Mouse (Mus musculus) granulocyte monocyte progenitor cell, adult 5-6 weeks (primary cell): Measurements from ENCODE around the gene Sec24a. TPM values are rescaled to one million over a fixed set of nuclear protein-coding genes. Genes with fewer than 3 reads are reported as not detected.
"Not testable (repeated sequence)": the region's sequence is repeated elsewhere in the genome, so short reads cannot be mapped to it uniquely, and the experiment has no call there.

ENCODE experiments used
- ATAC-seq: replicated peaks from 2 replicates; pipeline ENCODE4 v1.8.0; 2016; ENCODE audit warnings: mild to moderate bottlenecking, moderate TSS enrichment, inconsistent platforms; ENCODE audit not compliant: poor library complexity, severe bottlenecking
- total RNA-seq, 2 experiments: library from RNA; stranded (forward) in 1 of 2; stranded (reverse) in 1 of 2; fragments of 200-712, 200-1000 nt in 1 of 2; fragments of >200 nt in 1 of 2; fragmentation: Nextera tagmentation in 1 of 2; gene quantifications; 2 replicates each; pipeline ENCODE4 v1.2.3; 2014 to 2017

Sec24a gene
- 19.9 and 25.1 TPM in 2 replicates for total RNA-seq (2014; fragmentation: Nextera tagmentation)
- 7.0 and 7.7 TPM in 2 replicates for total RNA-seq (2017)

- peak; percentile 100 for ATAC-seq
These were observed at the start of gene Sec24a, which contains the start of gene Sar1b for GRCm38 (mm10) chr11:51763213-51763907. TSS of gene Sec24a (minus strand) at chr11:51763634. TSS of gene Sar1b (plus strand) at chr11:51763687.

GRCm38 (mm10) chr11:51812022-51812546 lies 48.6 kb upstream of the Sec24a start:
- ATAC-seq, result no peak

DNA sequence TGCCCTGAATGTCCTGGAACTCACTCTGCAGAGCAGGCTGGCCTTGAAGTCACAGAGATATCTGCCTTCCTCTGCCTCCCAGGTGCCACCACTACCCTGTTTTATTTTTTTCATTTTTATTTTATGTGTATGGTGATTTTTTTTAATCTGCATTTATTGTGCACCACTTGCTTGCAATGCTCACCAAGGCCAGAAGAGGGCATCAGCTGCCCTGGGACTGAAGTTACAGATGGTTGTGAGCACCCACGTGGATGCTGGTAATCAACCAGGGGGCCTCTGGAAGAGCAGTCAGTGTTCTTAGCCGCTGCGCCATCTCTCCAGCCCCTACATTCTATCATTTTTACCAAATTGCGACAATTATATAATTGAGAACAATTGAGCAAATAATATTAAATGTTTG lies 47.8 kb upstream of the Sec24a start:
- ATAC-seq, result no peak

GRCm38 (mm10) chr11:51809632-51810224 lies 46.3 kb upstream of the Sec24a start:
- ATAC-seq, result peak; percentile 94

DNA sequence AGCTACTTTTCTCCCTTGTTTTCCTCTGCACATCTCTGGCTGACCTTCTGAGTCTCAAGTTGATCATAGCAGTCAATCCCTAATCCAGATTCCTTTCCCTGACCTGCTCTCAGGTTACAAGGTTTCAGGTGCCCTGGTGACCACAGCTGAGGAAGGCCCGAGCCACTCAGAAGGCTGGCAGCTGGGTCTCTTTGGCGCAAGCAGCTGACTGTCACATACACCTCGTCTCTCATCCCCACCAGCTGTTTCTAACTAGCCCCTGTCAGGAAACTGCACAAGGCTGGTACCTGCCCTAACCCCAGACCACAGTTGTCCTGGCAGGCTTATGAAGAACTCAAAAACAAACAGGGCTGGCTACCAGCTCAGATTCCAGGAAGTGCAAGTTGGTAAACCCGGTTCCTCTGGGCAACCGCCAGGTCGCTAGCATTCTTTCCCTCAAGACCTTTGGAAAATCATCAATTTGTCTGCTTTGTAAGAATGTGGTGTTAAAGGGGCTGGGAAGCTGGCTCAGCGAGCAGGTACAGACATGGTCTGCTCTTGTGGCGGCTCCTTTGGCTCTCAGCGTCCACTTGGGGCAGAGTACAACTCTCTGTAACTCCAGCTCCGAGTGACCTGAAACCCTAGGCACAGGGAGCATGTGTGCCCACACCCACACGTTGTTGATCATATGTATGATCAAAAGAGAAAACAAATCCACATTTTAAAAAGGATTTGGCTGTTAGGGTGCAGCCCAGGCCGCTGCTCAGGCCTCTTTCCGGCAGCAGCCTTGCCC lies 43.9 kb upstream of the Sec24a start:
- ATAC-seq, result no peak

- peak; percentile 88 for ATAC-seq
These were observed 42.0 kb upstream of the Sec24a start for GRCm38 (mm10) chr11:51805221-51805981.

- peak; percentile 36 for ATAC-seq
These were observed 37.3 kb upstream of the Sec24a start for GRCm38 (mm10) chr11:51800634-51801325.

GRCm38 (mm10) chr11:51796272-51796671 lies 32.8 kb upstream of the Sec24a start:
- ATAC-seq, result no peak

- no peak for ATAC-seq
These were observed 27.2 kb upstream of the Sec24a start for GRCm38 (mm10) chr11:51790662-51791061.

- not testable (repeated sequence) for ATAC-seq
These were observed 26.3 kb upstream of the Sec24a start for GRCm38 (mm10) chr11:51789735-51790134.

GRCm38 (mm10) chr11:51785926-51786325 lies 22.5 kb upstream of the Sec24a start:
- ATAC-seq, result no peak

- ATAC-seq, result no peak
These were observed 19.3 kb upstream of the Sec24a start for GRCm38 (mm10) chr11:51782721-51783120.

DNA sequence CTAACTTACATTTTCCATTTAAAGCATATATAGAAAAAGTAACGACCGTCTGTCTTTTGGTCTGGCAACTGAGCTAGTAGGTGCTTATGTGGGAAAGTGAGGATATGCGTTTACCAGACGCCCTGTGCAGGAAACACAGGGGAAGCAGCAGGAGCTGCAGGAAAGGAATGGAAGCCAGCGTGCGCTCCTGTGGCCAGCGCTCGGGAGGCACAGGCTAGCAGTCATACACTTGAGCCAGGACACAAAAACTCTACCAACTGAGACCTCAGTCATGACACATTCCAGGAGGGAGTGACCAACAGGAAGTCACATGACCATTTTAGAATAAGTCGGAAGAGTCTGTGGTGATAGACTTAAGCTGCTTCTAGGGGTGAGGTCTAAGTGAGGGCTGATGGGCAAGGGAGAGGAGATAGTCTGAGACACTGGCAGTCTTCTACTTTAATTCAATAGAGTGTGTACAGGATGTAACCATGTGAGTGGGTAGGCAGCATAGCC lies 17.4 kb upstream of the Sec24a start:
- no peak for ATAC-seq

DNA sequence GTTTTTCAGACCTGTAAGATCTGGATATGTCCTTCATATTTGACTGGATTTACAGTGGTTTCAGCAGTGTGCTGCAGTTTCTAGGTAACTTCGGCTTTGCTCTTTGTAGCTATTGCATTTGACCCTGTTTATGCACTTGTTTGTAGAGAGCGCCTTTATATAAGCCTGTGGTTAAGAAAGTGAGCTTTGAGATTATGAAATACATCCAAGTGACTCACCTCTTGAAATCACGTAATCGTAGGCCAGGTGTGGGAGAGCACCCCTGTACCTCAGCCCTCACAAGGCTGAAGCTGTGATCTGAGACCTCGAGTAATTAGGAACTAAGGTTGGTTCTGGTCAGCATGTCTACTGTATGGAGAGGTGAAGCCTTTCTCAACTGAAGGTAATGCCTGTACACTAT lies 14.0 kb upstream of the Sec24a start:
- ATAC-seq, result no peak

- ATAC-seq, result no peak
These were observed 12.1 kb upstream of the Sec24a start for GRCm38 (mm10) chr11:51775507-51775906.

DNA sequence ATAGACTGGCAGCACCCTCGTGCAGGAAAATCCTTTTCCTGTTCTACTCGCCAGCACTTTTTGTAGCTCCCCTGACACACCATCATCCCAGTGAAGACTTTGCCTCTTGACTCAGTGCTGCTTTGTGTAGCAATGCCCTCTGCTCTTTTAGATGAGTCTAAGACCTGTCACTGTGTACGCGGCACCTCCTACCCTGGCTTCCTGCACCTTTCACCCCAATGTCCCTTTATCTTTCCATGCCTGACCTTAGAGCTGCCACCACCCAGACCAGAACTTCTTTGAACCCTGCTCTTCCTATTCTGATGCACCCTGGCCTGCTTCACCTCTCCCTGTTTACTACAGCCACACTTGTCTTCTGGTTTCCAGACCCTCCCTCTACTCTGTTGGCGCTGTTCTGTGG lies 4.9 kb upstream of the Sec24a start:
- no peak for ATAC-seq

DNA sequence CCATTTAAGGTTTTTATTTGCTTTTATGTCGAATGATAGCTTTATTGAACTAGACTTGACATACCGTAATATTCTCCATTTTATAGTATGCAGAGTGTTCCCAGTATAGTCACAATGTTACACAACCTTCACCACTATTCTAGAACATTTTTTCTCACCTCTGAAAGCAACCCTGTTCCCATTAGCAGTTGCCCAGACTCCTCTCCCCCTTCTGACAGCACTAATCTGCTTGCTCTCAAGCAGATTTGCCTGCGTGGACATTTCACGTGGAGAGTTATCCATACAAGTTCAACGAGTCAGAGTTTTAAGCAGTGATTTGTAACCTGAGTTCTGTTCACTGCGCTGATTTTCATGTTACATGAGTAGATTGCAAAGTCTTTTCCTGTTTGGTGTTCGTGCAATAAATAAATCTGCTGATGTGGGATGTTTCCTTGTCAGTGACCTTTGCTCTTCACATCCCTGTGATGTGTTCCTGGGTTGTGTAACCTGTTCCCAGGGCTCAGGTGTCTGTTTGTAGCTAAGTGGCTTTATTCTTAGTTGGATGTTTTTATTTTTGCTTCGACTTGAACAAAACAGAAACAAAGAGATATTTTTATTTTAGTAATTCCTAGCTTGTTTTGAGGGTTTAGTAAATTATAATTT lies 4.3 kb upstream of the Sec24a start:
- ATAC-seq, result no peak

DNA sequence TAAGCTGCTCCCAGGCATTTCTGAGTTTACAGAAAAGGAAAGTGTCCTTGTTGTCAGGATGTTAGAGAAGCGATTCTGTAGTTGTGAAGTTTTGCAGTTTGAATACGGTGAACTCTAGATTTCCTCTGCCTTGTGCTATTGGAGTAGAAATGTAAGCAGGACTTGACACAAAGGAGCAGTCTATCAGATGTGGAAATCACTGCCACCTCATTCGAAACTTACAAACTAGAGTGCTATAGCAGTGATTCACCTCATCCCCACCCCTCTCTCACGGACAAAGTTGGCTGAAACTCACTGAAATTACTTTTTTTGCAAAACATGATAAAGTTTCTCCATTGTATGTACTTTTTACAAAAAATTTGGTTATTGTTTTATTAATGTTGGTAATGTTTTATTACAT lies 1.4 kb upstream of the Sec24a start:
- no peak for ATAC-seq

GRCm38 (mm10) chr11:51763955-51764354 lies 521 bp upstream of the Sec24a start:
- ATAC-seq, result no peak
